Mouse (Mus musculus) heart, postnatal 0 days (tissue): ENCODE results near the gene Gm44502.

Experiments used
- CTCF ChIP-seq: IDR thresholded peaks from 2 replicates; pipeline ENCODE4 v1.5.1; 2016; ENCODE audit warnings: antibody characterized with exemption, control low read depth, low read depth
- EP300 ChIP-seq: IDR thresholded peaks from 2 replicates; pipeline ENCODE4 v1.6.1; 2016; ENCODE audit warnings: antibody characterized with exemption, low read depth

GRCm38 (mm10) chr15:89473921-89474320 lies 44.4 kb upstream of the Gm44502 start:
- TF ChIP-seq CTCF (no peak), EP300 (no peak)
